ENCODE assay signal across 13 mouse cellular contexts in the genomic region with DNA sequence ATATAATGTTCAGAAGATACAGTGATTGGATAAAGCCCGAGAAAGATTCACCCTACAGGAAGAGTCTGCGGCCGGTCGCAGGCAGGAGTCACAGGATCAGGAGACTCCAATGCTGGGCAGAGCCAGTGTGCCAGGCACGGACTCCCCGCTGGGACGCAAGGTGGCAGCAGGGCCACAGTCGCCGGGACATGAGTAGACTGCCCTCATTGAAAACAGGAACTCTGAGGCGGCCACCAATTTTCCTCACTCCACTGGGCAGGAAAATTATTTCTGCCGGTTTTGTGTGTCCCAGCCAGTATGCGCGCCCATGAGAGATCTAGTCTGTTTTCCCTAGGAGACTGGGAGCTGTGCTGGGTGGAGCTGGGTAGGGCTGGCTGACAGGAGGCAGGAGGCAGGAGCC. TPM values are rescaled to one million over a fixed set of nuclear protein-coding genes. Genes with fewer than 3 reads are reported as not detected.
DNase-seq lines count a peak whose midpoint lies in the region; ATAC-seq and TF ChIP-seq lines count a peak whose summit lies in the region.
"Had no signal": no experiment of that assay in that cellular context is flagged by ENCODE, and none has a peak within 500 bp of the region (broad histone marks: within the 10 kb centered on the region; RNA-seq: fewer than 3 reads in every experiment).

No protein-coding gene starts in this region.

- H3K36me3 ChIP-seq in midbrain, embryonic 14.5 days (ENCODE audit: control insufficient read depth, insufficient read depth, low read length), result no peaks in the 10 kb centered on the region
- no peaks in the 10 kb centered on the region for H3K36me3 ChIP-seq in midbrain, embryonic 13.5 days
- no peaks in the 10 kb centered on the region for H3K36me3 ChIP-seq in forebrain, embryonic 12.5 days (replicated peaks)
- H3K36me3 ChIP-seq in heart, embryonic 12.5 days, result no peaks in the 10 kb centered on the region
- H3K36me3 ChIP-seq: liver, embryonic 12.5 days had no signal

- H3K4me2 ChIP-seq in midbrain, embryonic 14.5 days (ENCODE audit: low read length), result no peak overlapping the region
- H3K4me2 ChIP-seq in midbrain, embryonic 13.5 days (replicated peaks), result no peak overlapping the region
- H3K4me2 ChIP-seq in forebrain, embryonic 12.5 days, result no peak overlapping the region
- no peak overlapping the region for H3K4me2 ChIP-seq in heart, embryonic 12.5 days
- H3K4me2 ChIP-seq: liver, embryonic 12.5 days had no signal

- no peak overlapping the region for H3K4me3 ChIP-seq in midbrain, embryonic 14.5 days (replicated peaks; ENCODE audit: low read depth, low read length)
- H3K4me3 ChIP-seq in midbrain, embryonic 13.5 days (replicated peaks), result no peak overlapping the region
- no peak overlapping the region for H3K4me3 ChIP-seq in cerebellum, adult 2 months (replicated peaks; ENCODE audit: insufficient read depth, low read depth, low read length)
- H3K4me3 ChIP-seq in forebrain, embryonic 12.5 days (replicated peaks), result no peak overlapping the region
- no peak overlapping the region for H3K4me3 ChIP-seq in heart, embryonic 12.5 days
- H3K4me3 ChIP-seq: heart, adult 2 months; liver, embryonic 12.5 days; megakaryocyte, embryonic 14.5 days had no signal

- peaks cover 8% of the 10 kb centered on the region; the same call in 1 of the 2 replicates for H3K4me1 ChIP-seq in midbrain, embryonic 14.5 days (ENCODE audit: control insufficient read depth, insufficient read depth, low read length)
- H3K4me1 ChIP-seq in midbrain, embryonic 13.5 days (replicated peaks), result peaks cover 13% of the 10 kb centered on the region
- peaks cover 16% of the 10 kb centered on the region for H3K4me1 ChIP-seq in cerebellum, adult 2 months (ENCODE audit: control insufficient read depth, insufficient read depth, low read length)
- H3K4me1 ChIP-seq in forebrain, embryonic 12.5 days, result peaks cover 18% of the 10 kb centered on the region
- H3K4me1 ChIP-seq in heart, embryonic 12.5 days (replicated peaks), result peaks cover 8% of the 10 kb centered on the region; the same call in 1 of the 2 replicates
- H3K4me1 ChIP-seq: liver, embryonic 12.5 days had no signal

- no peak for TF ChIP-seq CTCF in cerebellum, adult 2 months (IDR thresholded peaks at IDR 0.05; ENCODE audit: borderline replicate concordance, insufficient read depth, low read depth, low read length)

- no peaks in the 10 kb centered on the region; the same call in 1 of the 2 replicates for H3K27me3 ChIP-seq in midbrain, embryonic 14.5 days (ENCODE audit: control insufficient read depth, insufficient read depth, low read length)
- peaks cover 14% of the 10 kb centered on the region; the same call in 1 of the 2 replicates for H3K27me3 ChIP-seq in midbrain, embryonic 13.5 days
- peaks cover 2% of the 10 kb centered on the region; the same call in 1 of the 2 replicates for H3K27me3 ChIP-seq in cerebellum, adult 2 months (ENCODE audit: control insufficient read depth, insufficient read depth, low read length)
- peaks cover 36% of the 10 kb centered on the region for H3K27me3 ChIP-seq in forebrain, embryonic 12.5 days
- peaks cover 45% of the 10 kb centered on the region for H3K27me3 ChIP-seq in heart, embryonic 12.5 days (replicated peaks)

- ATAC-seq in midbrain, embryonic 14.5 days (ENCODE audit: low FRiP score, low TSS enrichment), result no peak
- no peak for ATAC-seq in midbrain, embryonic 13.5 days
- no peak for ATAC-seq in forebrain, embryonic 12.5 days (ENCODE audit: low FRiP score)
- no peak for ATAC-seq in heart, embryonic 12.5 days (ENCODE audit: insufficient number of reproducible peaks, low FRiP score)
- ATAC-seq: activated CD4-positive, CD25-positive, alpha-beta regulatory T cell, adult 4 months; hindbrain, embryonic 16.5 days; liver, embryonic 12.5 days had no signal

- DNase-seq in midbrain, embryonic 14.5 days, result peak; percentile 35
- peak; percentile 79 to 85 for DNase-seq in cerebellum, adult 2 months
- peak; percentile 14 to 31 for DNase-seq in kidney, adult 8-10 months
- DNase-seq in spleen, postnatal 14 days (ENCODE audit: low spot score in 2 of 2), result peak; percentile 39 to 49
- DNase-seq in adrenal gland, postnatal 4 days (ENCODE audit: low spot score in 2 of 2), result no peak

- no peak for TF ChIP-seq POLR2A in cerebellum, adult 2 months (IDR thresholded peaks at IDR 0.05; ENCODE audit: borderline replicate concordance, insufficient read depth, low read length)

- 88% methylated on average over 13 of the region's 13 CpGs for WGBS in midbrain, embryonic 14.5 days
- WGBS in midbrain, embryonic 13.5 days, result 87% methylated on average over 13 of the region's 13 CpGs
- WGBS in cerebellum, adult 2 months, result 10% methylated on average over 13 of the region's 13 CpGs
- WGBS in forebrain, embryonic 12.5 days, result 85% methylated on average over 13 of the region's 13 CpGs
- 82% methylated on average over 13 of the region's 13 CpGs for WGBS in heart, embryonic 12.5 days

- no peak overlapping the region for H3K9ac ChIP-seq in midbrain, embryonic 14.5 days (replicated peaks; ENCODE audit: low read length)
- H3K9ac ChIP-seq in midbrain, embryonic 13.5 days (replicated peaks), result no peak overlapping the region
- no peak overlapping the region for H3K9ac ChIP-seq in forebrain, embryonic 12.5 days
- H3K9ac ChIP-seq in heart, embryonic 12.5 days, result no peak overlapping the region
- H3K9ac ChIP-seq: liver, embryonic 12.5 days had no signal

- no peak overlapping the region for H3K27ac ChIP-seq in midbrain, embryonic 14.5 days (replicated peaks; ENCODE audit: low read depth, low read length)
- H3K27ac ChIP-seq in midbrain, embryonic 13.5 days, result no peak overlapping the region
- no peak overlapping the region for H3K27ac ChIP-seq in cerebellum, adult 2 months (ENCODE audit: insufficient read depth, low read length)
- H3K27ac ChIP-seq in forebrain, embryonic 12.5 days, result no peak overlapping the region
- no peak overlapping the region for H3K27ac ChIP-seq in heart, embryonic 12.5 days (ENCODE audit: poor library complexity, severe bottlenecking)
- H3K27ac ChIP-seq: heart, adult 2 months; liver, embryonic 12.5 days had no signal

- no peaks in the 10 kb centered on the region for H3K9me3 ChIP-seq in midbrain, embryonic 14.5 days (ENCODE audit: control insufficient read depth, low read length)
- H3K9me3 ChIP-seq in midbrain, embryonic 13.5 days, result no peaks in the 10 kb centered on the region
- no peaks in the 10 kb centered on the region for H3K9me3 ChIP-seq in forebrain, embryonic 12.5 days
- no peaks in the 10 kb centered on the region for H3K9me3 ChIP-seq in heart, embryonic 12.5 days (replicated peaks)
- H3K9me3 ChIP-seq: liver, embryonic 12.5 days; megakaryocyte, embryonic 14.5 days had no signal

RNA-seq across cellular contexts. Expression of gene Begain, which starts 3.2 kb away (rescaled TPM):
- polyA plus RNA-seq in midbrain, embryonic 14.5 days (2014; fragmentation: Nextera tagmentation; extraction: Ambion mirVana), result 27.3 and 33.1 TPM in 2 replicates
- polyA plus RNA-seq in midbrain, embryonic 13.5 days (2015; fragmentation: Nextera tagmentation; extraction: Ambion mirVana), result 15.3 and 16.2 TPM in 2 replicates
- 64.5 and 76.4 TPM in 2 replicates for polyA plus RNA-seq in cerebellum, adult 2 months (2012; rRNA removed)
- 10.9 and 11.1 TPM in 2 replicates for polyA plus RNA-seq in forebrain, embryonic 12.5 days (2016; fragmentation: Nextera tagmentation; extraction: Ambion mirVana)
- 10 to 100 TPM; 16.6 to 19.7 TPM for total RNA-seq in adrenal gland, postnatal 4 days (2021)
- polyA plus RNA-seq in heart, embryonic 12.5 days (2016; fragmentation: Nextera tagmentation; extraction: Ambion mirVana), result 1.4 and 1.8 TPM in 2 replicates
- polyA plus RNA-seq: activated CD4-positive, CD25-positive, alpha-beta regulatory T cell, adult 4 months had no signal

Comparison
In these comparisons a context has a peak if more than half of its experiments do, and no peak if none do; other contexts are left out.
1. DNase-seq: peak in midbrain, embryonic 14.5 days (single experiment), cerebellum, adult 2 months (2 of 2), kidney, adult 8-10 months (2 of 2) and spleen, postnatal 14 days (2 of 2); none in adrenal gland, postnatal 4 days (0 of 2).